Mouse (Mus musculus) MEL (cell line): Measurements from ENCODE around the gene Cat. TPM values are rescaled to one million over a fixed set of nuclear protein-coding genes. Genes with fewer than 3 reads are reported as not detected.
A peak's percentile ranks its signal among the peaks of the same experiment; 100 is the strongest.

Experiments
- DNase-seq: peaks from one replicate; pipeline ENCODE4 v3.0.0; 2011; ENCODE audit warnings: low read depth, low spot score
- H3K27ac ChIP-seq: 2 replicates; pipeline ENCODE4 v1.5.1; 2012; ENCODE audit warnings: low read depth, mild to moderate bottlenecking, control low read depth, low read length, moderate library complexity; ENCODE audit not compliant: control insufficient read depth
- H3K27me3 ChIP-seq, 2 experiments: fragments of 150-350 bp in 1 of 2; sonication (generic) in 1 of 2; 2 replicates each; pipeline ENCODE4 v1.6.1; 2012; ENCODE audit warnings: low read length in 2 of 2, mild to moderate bottlenecking in 2 of 2, improper control_type of control experiment in 1 of 2, moderate library complexity in 1 of 2; ENCODE audit not compliant: insufficient read depth in 2 of 2, control insufficient read depth in 1 of 2
- H3K36me3 ChIP-seq, 2 experiments: 2 replicates each; pipeline ENCODE4 v1.6.1; 2012 to 2014; ENCODE audit warnings: low read length in 2 of 2, improper control_type of control experiment in 1 of 2, inconsistent platforms in 1 of 2, mild to moderate bottlenecking in 1 of 2; ENCODE audit not compliant: insufficient read depth in 2 of 2, control insufficient read depth in 1 of 2
- H3K4me1 ChIP-seq, 2 experiments: fragments of 150-350 bp in 1 of 2; sonication (generic) in 1 of 2; 2 replicates each; pipeline ENCODE4 v1.6.1; 2012; ENCODE audit warnings: low read length in 2 of 2, improper control_type of control experiment in 1 of 2, mild to moderate bottlenecking in 1 of 2; ENCODE audit not compliant: insufficient read depth in 2 of 2, control insufficient read depth in 1 of 2
- H3K4me3 ChIP-seq, 2 experiments: fragments of 150-350 bp in 1 of 2; sonication (generic) in 1 of 2; 2 replicates each; pipeline ENCODE4 v1.5.1; 2012; ENCODE audit warnings: low read depth in 2 of 2, low read length in 2 of 2, mild to moderate bottlenecking in 2 of 2, moderate library complexity in 2 of 2, control low read depth in 1 of 2, improper control_type of control experiment in 1 of 2; ENCODE audit not compliant: control insufficient read depth in 1 of 2, insufficient read depth in 1 of 2
- H3K79me2 ChIP-seq: 2 replicates; pipeline ENCODE4 v1.6.1; 2012; ENCODE audit warnings: mild to moderate bottlenecking, low read length, moderate library complexity; ENCODE audit not compliant: control insufficient read depth, poor library complexity, insufficient read depth
- H3K9ac ChIP-seq: 2 replicates; pipeline ENCODE4 v1.6.1; 2012; ENCODE audit warnings: low read depth, mild to moderate bottlenecking, control low read depth, low read length, moderate library complexity; ENCODE audit not compliant: control insufficient read depth, poor library complexity, severe bottlenecking
- H3K9me3 ChIP-seq: fragments of 150-350 bp; sonication (generic); replicated peaks from 2 replicates; pipeline ENCODE4 v1.6.1; 2012; ENCODE audit warnings: mild to moderate bottlenecking, low read length, improper control_type of control experiment, moderate library complexity; ENCODE audit not compliant: insufficient read depth
- BHLHE40 ChIP-seq: IDR thresholded peaks from 2 replicates; pipeline ENCODE4 v1.6.1; 2012; ENCODE audit warnings: low read depth, mild to moderate bottlenecking, inconsistent platforms, low read length, improper control_type of control experiment, borderline replicate concordance
- E2F4 ChIP-seq: IDR thresholded peaks from 2 replicates; pipeline ENCODE4 v1.6.1; 2011; ENCODE audit warnings: low read depth, low read length, improper control_type of control experiment, borderline replicate concordance
- ELF1 ChIP-seq: IDR thresholded peaks from 2 replicates; pipeline ENCODE4 v1.6.1; 2014; ENCODE audit warnings: low read depth, mild to moderate bottlenecking, inconsistent platforms, low read length, improper control_type of control experiment, moderate library complexity
- GABPA ChIP-seq: IDR thresholded peaks from 2 replicates; pipeline ENCODE4 v1.6.1; 2012; ENCODE audit warnings: low read depth, mild to moderate bottlenecking, inconsistent platforms, low read length, improper control_type of control experiment, moderate library complexity
- GATA1 ChIP-seq: IDR thresholded peaks from 2 replicates; pipeline ENCODE4 v1.6.1; 2011; ENCODE audit warnings: low read depth, low read length, improper control_type of control experiment
- HCFC1 ChIP-seq: IDR thresholded peaks from 2 replicates; pipeline ENCODE4 v1.6.1; 2012; ENCODE audit warnings: low read depth, mild to moderate bottlenecking, inconsistent platforms, low read length, improper control_type of control experiment, moderate library complexity
- JUND ChIP-seq: IDR thresholded peaks from 2 replicates; pipeline ENCODE4 v1.6.1; 2011; ENCODE audit warnings: low read depth, mild to moderate bottlenecking, improper control_type of control experiment, low read length
- KAT2A ChIP-seq: conservative IDR thresholded peaks from 2 replicates; pipeline ENCODE4 v1.6.1; 2012; ENCODE audit warnings: low read depth, low read length, improper control_type of control experiment, inconsistent platforms
- MAFK ChIP-seq: IDR thresholded peaks from 2 replicates; pipeline ENCODE4 v1.6.1; 2011; ENCODE audit warnings: low read depth, mild to moderate bottlenecking, low read length, improper control_type of control experiment, borderline replicate concordance
- MAX ChIP-seq: IDR thresholded peaks from 2 replicates; pipeline ENCODE4 v1.6.1; 2011; ENCODE audit warnings: low read length, improper control_type of control experiment
- MAZ ChIP-seq: IDR thresholded peaks from 2 replicates; pipeline ENCODE4 v1.6.1; 2012; ENCODE audit warnings: low read depth, mild to moderate bottlenecking, inconsistent platforms, low read length, improper control_type of control experiment
- MEF2A ChIP-seq: IDR thresholded peaks from 2 replicates; pipeline ENCODE4 v1.6.1; 2014; ENCODE audit warnings: low read depth, mild to moderate bottlenecking, inconsistent platforms, low read length, improper control_type of control experiment; ENCODE audit not compliant: poor library complexity, insufficient replicate concordance, severe bottlenecking; ENCODE audit errors: extremely low read depth
- MYB ChIP-seq: IDR thresholded peaks from 2 replicates; pipeline ENCODE4 v1.6.1; 2011; ENCODE audit warnings: mild to moderate bottlenecking, low read depth, low read length, improper control_type of control experiment
- MYC ChIP-seq: IDR thresholded peaks from 2 replicates; pipeline ENCODE4 v1.6.1; 2011; ENCODE audit warnings: low read depth, mild to moderate bottlenecking, low read length, improper control_type of control experiment, moderate library complexity
- NELFE ChIP-seq: IDR thresholded peaks from 2 replicates; pipeline ENCODE4 v1.6.1; 2011; ENCODE audit warnings: low read depth, low read length, improper control_type of control experiment
- NRF1 ChIP-seq: IDR thresholded peaks from 2 replicates; pipeline ENCODE4 v1.6.1; 2014; ENCODE audit warnings: low read depth, mild to moderate bottlenecking, inconsistent platforms, low read length, improper control_type of control experiment, moderate library complexity; ENCODE audit not compliant: poor library complexity, insufficient read depth, severe bottlenecking
- POLR2A ChIP-seq, 2 experiments: IDR thresholded peaks; 2 replicates each; pipeline ENCODE4 v1.6.1; 2011 to 2012; ENCODE audit warnings: low read length in 2 of 2, mild to moderate bottlenecking in 2 of 2, control low read depth in 1 of 2, improper control_type of control experiment in 1 of 2, low read depth in 1 of 2, moderate library complexity in 1 of 2; ENCODE audit not compliant: control insufficient read depth in 1 of 2, insufficient read depth in 1 of 2, poor library complexity in 1 of 2
- POLR2AphosphoS2 ChIP-seq: IDR thresholded peaks from 2 replicates; pipeline ENCODE4 v1.6.1; 2011; ENCODE audit warnings: low read length, improper control_type of control experiment
- RAD21 ChIP-seq: IDR thresholded peaks from 2 replicates; pipeline ENCODE4 v1.6.1; 2011; ENCODE audit warnings: mild to moderate bottlenecking, low read depth, low read length, improper control_type of control experiment
- RCOR1 ChIP-seq: IDR thresholded peaks from 2 replicates; pipeline ENCODE4 v1.6.1; 2012; ENCODE audit warnings: low read depth, mild to moderate bottlenecking, inconsistent platforms, low read length, improper control_type of control experiment
- SIN3A ChIP-seq: IDR thresholded peaks from 2 replicates; pipeline ENCODE4 v1.6.1; 2012; ENCODE audit warnings: low read length, improper control_type of control experiment, inconsistent platforms
- SMC3 ChIP-seq: IDR thresholded peaks from 2 replicates; pipeline ENCODE4 v1.6.1; 2011; ENCODE audit warnings: low read depth, low read length, improper control_type of control experiment
- TAL1 ChIP-seq: IDR thresholded peaks from 2 replicates; pipeline ENCODE4 v1.6.1; 2012; ENCODE audit warnings: mild to moderate bottlenecking, inconsistent platforms, low read length, moderate library complexity, mixed read lengths
- TBP ChIP-seq: IDR thresholded peaks from 2 replicates; pipeline ENCODE4 v1.8.0; 2011; ENCODE audit warnings: low read depth, low read length, improper control_type of control experiment
- TCF12 ChIP-seq: IDR thresholded peaks from 2 replicates; pipeline ENCODE4 v1.6.1; 2014; ENCODE audit warnings: low read depth, mild to moderate bottlenecking, inconsistent platforms, low read length, improper control_type of control experiment, moderate library complexity
- UBTF ChIP-seq: IDR thresholded peaks from 2 replicates; pipeline ENCODE4 v1.6.1; 2012; ENCODE audit warnings: low read depth, mild to moderate bottlenecking, inconsistent platforms, low read length, improper control_type of control experiment, moderate library complexity, borderline replicate concordance; ENCODE audit not compliant: insufficient read depth
- USF1 ChIP-seq: IDR thresholded peaks from 2 replicates; pipeline ENCODE4 v1.6.1; 2014; ENCODE audit warnings: low read depth, mild to moderate bottlenecking, inconsistent platforms, low read length, improper control_type of control experiment, moderate library complexity
- USF2 ChIP-seq, 2 experiments: IDR thresholded peaks; 2 replicates each; pipeline ENCODE4 v1.6.1; 2011 to 2012; ENCODE audit warnings: improper control_type of control experiment in 2 of 2, low read length in 2 of 2, borderline replicate concordance in 1 of 2, inconsistent platforms in 1 of 2, low read depth in 1 of 2, mild to moderate bottlenecking in 1 of 2; ENCODE audit not compliant: insufficient read depth in 1 of 2
- ZC3H11A ChIP-seq: IDR thresholded peaks from 2 replicates; pipeline ENCODE4 v1.6.1; 2012; ENCODE audit warnings: low read depth, mild to moderate bottlenecking, inconsistent platforms, low read length, improper control_type of control experiment
- ZKSCAN1 ChIP-seq: IDR thresholded peaks from 2 replicates; pipeline ENCODE4 v1.6.1; 2012; ENCODE audit warnings: low read depth, mild to moderate bottlenecking, inconsistent platforms, low read length, improper control_type of control experiment, moderate library complexity
- polyA plus RNA-seq, 2 experiments: library from polyadenylated mRNA; stranded (reverse) in 1 of 2; unstranded in 1 of 2; fragments of >175 nt in 1 of 2; fragments of >200 nt in 1 of 2; gene quantifications; 2 replicates each; pipeline versions ENCODE4 v1.2.1 to v1.2.4; 2012; ENCODE audit warnings: low replicate concordance in 2 of 2, low read depth in 1 of 2; ENCODE audit not compliant: insufficient read length in 2 of 2, insufficient read depth in 1 of 2, missing spikeins in 1 of 2
- total RNA-seq: library from RNA; depleted of rRNA; stranded (reverse); fragments of 300-350 nt; gene quantifications from 2 replicates; pipeline ENCODE4 v1.2.3, GENCODE M21; 2012

Gene Cat
- total and polyA plus RNA-seq, 3 experiments = 36.4 to 82.0 (median 74.3) TPM

- TF ChIP-seq MEF2A (no peak), BHLHE40 (no peak), SIN3A (no peak), KAT2A (no peak), GABPA (no peak), MAX (peak; percentile 56; the same call in 1 of the 2 replicates), ZKSCAN1 (no peak), MAFK (no peak), TCF12 (no peak), RAD21 (peak; percentile 67), USF2 (IDR thresholded peaks at IDR 0.05; ENCODE audit: borderline replicate concordance in 1 of 2, insufficient read depth in 1 of 2, low read depth in 1 of 2, low read length in 2 of 2) (no peak), HCFC1 (no peak), NRF1 (peak; percentile 42; the same call in 1 of the 2 replicates), USF1 (no peak), ZC3H11A (peak; percentile 41; the same call in 1 of the 2 replicates), GATA1 (peak; percentile 79), POLR2AphosphoS2 (no peak), TBP (no peak), TAL1 (no peak), MYB (no peak), E2F4 (no peak), UBTF (no peak)
These were observed 60.5 kb downstream of the Cat start (continued) for GRCm38 (mm10) chr2:103424349-103425026.

GRCm38 (mm10) chr2:103423884-103424283 lies 61.1 kb downstream of the Cat start:
- no peak overlapping the region for H3K27ac ChIP-seq
- no peaks in the 10 kb centered on the region for H3K36me3 ChIP-seq
- no peak overlapping the region for H3K4me3 ChIP-seq
- no peaks in the 10 kb centered on the region; a peak in 1 of 4 replicates for H3K4me1 ChIP-seq
- peaks cover 12 to 15% of the 10 kb centered on the region in 2 experiments for H3K27me3 ChIP-seq
- no peak for TF ChIP-seq JUND
- no peak for TF ChIP-seq ELF1
- TF ChIP-seq UBTF = no peak
- TF ChIP-seq POLR2AphosphoS2 = no peak
- no peak for TF ChIP-seq MYC
- TF ChIP-seq NELFE = no peak
- no peak for TF ChIP-seq POLR2A (IDR thresholded peaks at IDR 0.05; ENCODE audit: control insufficient read depth in 1 of 2, insufficient read depth in 1 of 2, low read depth in 1 of 2, low read length in 2 of 2, poor library complexity in 1 of 2)
- TF ChIP-seq KAT2A = no peak
- TF ChIP-seq RCOR1 = no peak
- TF ChIP-seq RAD21 = no peak
- no peak for TF ChIP-seq NRF1
- no peak for TF ChIP-seq TAL1
- no peak for TF ChIP-seq MAZ
- no peak for TF ChIP-seq SMC3
- TF ChIP-seq, all 39 proteins: peak for 0
- H3K9ac ChIP-seq = no peak overlapping the region
- H3K79me2 ChIP-seq = no peaks in the 10 kb centered on the region
- no peak for DNase-seq
- H3K9me3 ChIP-seq = no peaks in the 10 kb centered on the region
